In genomic region chr17:31223835-31224234, GRCm38 (mm10) we compare ENCODE assay signal across 13 mouse cellular contexts. TPM values are rescaled to one million over a fixed set of nuclear protein-coding genes. Genes with fewer than 3 reads are reported as not detected.
A peak's percentile ranks its signal among the peaks of the same experiment; 100 is the strongest.
DNase-seq lines count a peak whose midpoint lies in the region; ATAC-seq and TF ChIP-seq lines count a peak whose summit lies in the region.
"Had no signal": no experiment of that assay in that cellular context is flagged by ENCODE, and none has a peak within 500 bp of the region (broad histone marks: within the 10 kb centered on the region; RNA-seq: fewer than 3 reads in every experiment).

No protein-coding gene starts in this region.

- H3K4me2 ChIP-seq in embryonic facial prominence, embryonic 14.5 days (ENCODE audit: low read depth, low read length) = no peak overlapping the region
- no peak overlapping the region for H3K4me2 ChIP-seq in liver, postnatal 0 days (ENCODE audit: low read depth, low read length)
- H3K4me2 ChIP-seq: heart, embryonic 13.5 days; intestine, embryonic 15.5 days had no signal

- no peaks in the 10 kb centered on the region for H3K36me3 ChIP-seq in embryonic facial prominence, embryonic 14.5 days (ENCODE audit: control insufficient read depth, insufficient read depth, low read length)
- H3K36me3 ChIP-seq in embryonic facial prominence, embryonic 10.5 days (replicated peaks) = no peaks in the 10 kb centered on the region
- H3K36me3 ChIP-seq in liver, postnatal 0 days (replicated peaks; ENCODE audit: insufficient read depth, low read length) = no peaks in the 10 kb centered on the region; the same call in 1 of the 2 replicates
- H3K36me3 ChIP-seq in thymus, adult 2 months (ENCODE audit: control insufficient read depth, insufficient read depth, low read length) = peaks cover 31% of the 10 kb centered on the region
- H3K36me3 ChIP-seq: heart, embryonic 13.5 days; intestine, embryonic 15.5 days had no signal

- H3K27me3 ChIP-seq in embryonic facial prominence, embryonic 14.5 days (replicated peaks; ENCODE audit: control insufficient read depth, insufficient read depth, low read length) = no peaks in the 10 kb centered on the region
- no peaks in the 10 kb centered on the region for H3K27me3 ChIP-seq in embryonic facial prominence, embryonic 10.5 days (replicated peaks; ENCODE audit: low read depth, poor library complexity, severe bottlenecking)
- H3K27me3 ChIP-seq in liver, postnatal 0 days (ENCODE audit: insufficient read depth, low read length) = no peaks in the 10 kb centered on the region
- H3K27me3 ChIP-seq in thymus, adult 2 months (ENCODE audit: control insufficient read depth, insufficient read depth, low read length) = no peaks in the 10 kb centered on the region
- H3K27me3 ChIP-seq: intestine, embryonic 15.5 days had no signal

- no peak for TF ChIP-seq EP300 in liver, postnatal 0 days (IDR thresholded peaks at IDR 0.05; ENCODE audit: low read depth)

- 0 out of 2 replicates have a peak, but pooled peaks cover 3% of the 10 kb centered on the region for H3K4me1 ChIP-seq in embryonic facial prominence, embryonic 14.5 days (ENCODE audit: control insufficient read depth, insufficient read depth, low read length)
- peaks cover 24% of the 10 kb centered on the region for H3K4me1 ChIP-seq in embryonic facial prominence, embryonic 10.5 days
- H3K4me1 ChIP-seq in liver, postnatal 0 days (ENCODE audit: insufficient read depth) = peaks cover 18% of the 10 kb centered on the region
- peaks cover 33% of the 10 kb centered on the region for H3K4me1 ChIP-seq in thymus, adult 2 months (replicated peaks; ENCODE audit: control insufficient read depth, insufficient read depth, low read length)
- H3K4me1 ChIP-seq: heart, embryonic 13.5 days; intestine, embryonic 15.5 days had no signal

- H3K9ac ChIP-seq in embryonic facial prominence, embryonic 14.5 days (ENCODE audit: low read depth, low read length) = no peak overlapping the region
- no peak overlapping the region for H3K9ac ChIP-seq in liver, postnatal 0 days (replicated peaks)
- H3K9ac ChIP-seq: heart, embryonic 13.5 days; intestine, embryonic 15.5 days had no signal

- WGBS in embryonic facial prominence, embryonic 14.5 days = 44% methylated on average over 7 of the region's 7 CpGs
- WGBS in embryonic facial prominence, embryonic 10.5 days = 44% methylated on average over 7 of the region's 7 CpGs
- 21% methylated on average over 7 of the region's 7 CpGs for WGBS in liver, postnatal 0 days (ENCODE audit: insufficient replicate concordance)
- 6% methylated on average over 7 of the region's 7 CpGs for WGBS in thymus, adult 2 months

- no peak for ATAC-seq in embryonic facial prominence, embryonic 14.5 days (ENCODE audit: low read depth)
- peak; percentile 70 for ATAC-seq in liver, postnatal 0 days
- ATAC-seq: intestine, embryonic 15.5 days had no signal

- TF ChIP-seq POLR2A in thymus, adult 2 months (IDR thresholded peaks at IDR 0.05; ENCODE audit: control insufficient read depth, extremely low read depth, insufficient read depth, low read length, poor library complexity) = no peak

- H3K4me3 ChIP-seq in embryonic facial prominence, embryonic 14.5 days (ENCODE audit: low read depth, low read length) = no peak overlapping the region
- no peak overlapping the region for H3K4me3 ChIP-seq in embryonic facial prominence, embryonic 10.5 days
- no peak overlapping the region for H3K4me3 ChIP-seq in liver, postnatal 0 days (ENCODE audit: low read depth, low read length)
- H3K4me3 ChIP-seq in thymus, adult 2 months (ENCODE audit: control insufficient read depth, insufficient read depth, low read length) = no peak overlapping the region
- H3K4me3 ChIP-seq: heart, embryonic 13.5 days; intestine, embryonic 15.5 days had no signal

- no peaks in the 10 kb centered on the region for H3K9me3 ChIP-seq in embryonic facial prominence, embryonic 14.5 days (ENCODE audit: control insufficient read depth, low read length)
- no peaks in the 10 kb centered on the region for H3K9me3 ChIP-seq in embryonic facial prominence, embryonic 10.5 days
- no peaks in the 10 kb centered on the region for H3K9me3 ChIP-seq in liver, postnatal 0 days (ENCODE audit: low read length)
- H3K9me3 ChIP-seq: heart, embryonic 13.5 days; intestine, embryonic 15.5 days had no signal

- no peak for TF ChIP-seq CTCF in liver, postnatal 0 days (IDR thresholded peaks at IDR 0.05; ENCODE audit: low read depth)
- no peak for TF ChIP-seq CTCF in thymus, adult 2 months (IDR thresholded peaks at IDR 0.05; ENCODE audit: borderline replicate concordance, control insufficient read depth, extremely low read depth, insufficient read depth, low read length, poor library complexity)

- no peak overlapping the region for H3K27ac ChIP-seq in embryonic facial prominence, embryonic 14.5 days (replicated peaks; ENCODE audit: low read depth, low read length)
- H3K27ac ChIP-seq in embryonic facial prominence, embryonic 10.5 days (replicated peaks) = no peak overlapping the region
- peak overlapping the region; percentile 39 for H3K27ac ChIP-seq in liver, postnatal 0 days (ENCODE audit: low read depth)
- peak overlapping the region; percentile 63 for H3K27ac ChIP-seq in thymus, adult 2 months (ENCODE audit: control insufficient read depth, insufficient read depth, low read length)
- H3K27ac ChIP-seq: heart, embryonic 13.5 days; intestine, embryonic 15.5 days had no signal

- peak; percentile 21 for DNase-seq in embryonic facial prominence, embryonic 14.5 days (ENCODE audit: low spot score)
- DNase-seq in embryonic facial prominence, embryonic 10.5 days (ENCODE audit: low spot score) = no peak
- peak; percentile 65 for DNase-seq in T-cell, adult 2 months (ENCODE audit: low spot score)
- no peak for DNase-seq in liver, postnatal 0 days
- peak; percentile 60 for DNase-seq in thymus, adult 2 months
- no peak for DNase-seq in adrenal gland, adult 2 months
- DNase-seq in adrenal gland, postnatal 36 days = no peak
- DNase-seq in cerebellum, postnatal 10 days = no peak

RNA-seq across cellular contexts. Expression of gene Ubash3a, which starts 16.2 kb away (rescaled TPM):
- polyA plus RNA-seq in embryonic facial prominence, embryonic 14.5 days (2014; fragmentation: Nextera tagmentation; extraction: Ambion mirVana) = 0.25 and 0.56 TPM in 2 replicates
- 0.20 and 0.34 TPM in 2 replicates for polyA plus RNA-seq in embryonic facial prominence, embryonic 10.5 days (2016; fragmentation: Nextera tagmentation; extraction: Ambion mirVana)
- polyA plus RNA-seq in liver, postnatal 0 days (2015; fragmentation: Nextera tagmentation; extraction: Ambion mirVana) = 4.2 and 4.6 TPM in 2 replicates
- 95.5 and 126 TPM in 2 replicates for polyA plus RNA-seq in thymus, adult 2 months (2012; rRNA removed)
- total RNA-seq in adrenal gland, adult 2 months (2021) = under 1 TPM in 1 of 2 experiments, not detected in 1; 0.24 TPM
- polyA plus RNA-seq in adrenal gland, adult 2 months (2012; rRNA removed) = 0.16 and 0.18 TPM in 2 replicates
- under 1 TPM in 1 of 2 experiments, not detected in 1; 0.07 TPM for total RNA-seq in adrenal gland, postnatal 36 days (2021)
- total RNA-seq: left cerebral cortex, adult 18-20 months had no signal
- polyA plus RNA-seq: C2C12; cortical plate, adult 2 months had no signal

RNA-seq across cellular contexts. Expression of gene Tmprss3, which starts 25.1 kb away (rescaled TPM):
- 0.14 and 0.21 TPM in 2 replicates for polyA plus RNA-seq in embryonic facial prominence, embryonic 14.5 days (2014; fragmentation: Nextera tagmentation; extraction: Ambion mirVana)
- 0.05 TPM in 1 of 2 replicates, not detected in the other for polyA plus RNA-seq in embryonic facial prominence, embryonic 10.5 days (2016; fragmentation: Nextera tagmentation; extraction: Ambion mirVana)
- polyA plus RNA-seq in liver, postnatal 0 days (2015; fragmentation: Nextera tagmentation; extraction: Ambion mirVana) = 0.62 and 0.73 TPM in 2 replicates
- polyA plus RNA-seq in thymus, adult 2 months (2012; rRNA removed) = 0.61 and 0.92 TPM in 2 replicates
- not detected for total RNA-seq in adrenal gland, adult 2 months (2021)
- polyA plus RNA-seq in adrenal gland, adult 2 months (2012; rRNA removed) = not detected in 2 replicates
- not detected for total RNA-seq in adrenal gland, postnatal 36 days (2021)
- polyA plus RNA-seq: C2C12; heart, embryonic 13.5 days; intestine, embryonic 15.5 days had no signal

RNA-seq across cellular contexts. Expression of gene Rsph1, which starts 53.3 kb away (rescaled TPM):
- 2.8 and 7.8 TPM in 2 replicates for polyA plus RNA-seq in embryonic facial prominence, embryonic 14.5 days (2014; fragmentation: Nextera tagmentation; extraction: Ambion mirVana)
- polyA plus RNA-seq in embryonic facial prominence, embryonic 10.5 days (2016; fragmentation: Nextera tagmentation; extraction: Ambion mirVana) = 1.8 and 2.1 TPM in 2 replicates
- polyA plus RNA-seq in liver, postnatal 0 days (2015; fragmentation: Nextera tagmentation; extraction: Ambion mirVana) = 0.90 and 1.0 TPM in 2 replicates
- 0.29 and 0.51 TPM in 2 replicates for polyA plus RNA-seq in thymus, adult 2 months (2012; rRNA removed)
- total RNA-seq in adrenal gland, adult 2 months (2021) = 1 to 10 TPM; 4.5 to 8.0 TPM
- polyA plus RNA-seq in adrenal gland, adult 2 months (2012; rRNA removed) = 0.21 and 0.22 TPM in 2 replicates
- total RNA-seq in adrenal gland, postnatal 36 days (2021) = 1 to 10 TPM; 4.8 to 5.2 TPM

RNA-seq across cellular contexts. Expression of gene Tff1, which starts 58.8 kb away (rescaled TPM):
- polyA plus RNA-seq in embryonic facial prominence, embryonic 14.5 days (2014; fragmentation: Nextera tagmentation; extraction: Ambion mirVana) = not detected in 2 replicates
- not detected in 2 replicates for polyA plus RNA-seq in embryonic facial prominence, embryonic 10.5 days (2016; fragmentation: Nextera tagmentation; extraction: Ambion mirVana)
- not detected in 2 replicates for polyA plus RNA-seq in liver, postnatal 0 days (2015; fragmentation: Nextera tagmentation; extraction: Ambion mirVana)
- 2.1 and 2.7 TPM in 2 replicates for polyA plus RNA-seq in thymus, adult 2 months (2012; rRNA removed)
- not detected for total RNA-seq in adrenal gland, adult 2 months (2021)
- 0.16 and 6.8 TPM in 2 replicates for polyA plus RNA-seq in adrenal gland, adult 2 months (2012; rRNA removed)
- total RNA-seq in adrenal gland, postnatal 36 days (2021) = not detected
- total RNA-seq: left cerebral cortex, adult 18-20 months had no signal
- polyA plus RNA-seq: C2C12; cortical plate, adult 2 months; heart, embryonic 13.5 days had no signal

Comparison
In these comparisons a context has a peak if more than half of its experiments do, and no peak if none do; other contexts are left out.
1. DNase-seq: peak in embryonic facial prominence, embryonic 14.5 days (single experiment), T-cell, adult 2 months (single experiment) and thymus, adult 2 months (single experiment); none in embryonic facial prominence, embryonic 10.5 days (single experiment), liver, postnatal 0 days (single experiment), adrenal gland, adult 2 months (single experiment), adrenal gland, postnatal 36 days (0 of 2) and cerebellum, postnatal 10 days (0 of 2).
2. H3K27ac ChIP-seq: peak in liver, postnatal 0 days (single experiment) and thymus, adult 2 months (single experiment); none in embryonic facial prominence, embryonic 14.5 days (single experiment) and embryonic facial prominence, embryonic 10.5 days (single experiment).
3. RNA of gene Ubash3a, which starts 16.2 kb away (polyA plus RNA-seq): 95.5 to 126 TPM in thymus, adult 2 months; 4.2 to 4.6 TPM in liver, postnatal 0 days, 0.20 to 0.34 TPM in embryonic facial prominence, embryonic 10.5 days, 0.25 to 0.56 TPM in embryonic facial prominence, embryonic 14.5 days and 0.16 to 0.18 TPM in adrenal gland, adult 2 months; every median in the first group is over 10 times any median in the second.